Mouse (Mus musculus) adrenal gland, postnatal 10 days (tissue): ENCODE data around the gene Shroom1. TPM values are rescaled to one million over a fixed set of nuclear protein-coding genes. Genes with fewer than 3 reads are reported as not detected.

Experiments used
- DNase-seq: peaks from one replicate; pipeline ENCODE4 v3.0.0; 2021; ENCODE audit warnings: mixed read lengths
- total RNA-seq, 2 experiments: library from RNA; stranded (reverse); gene quantifications; 2 replicates each; pipeline ENCODE4 v1.2.3; 2021

Shroom1 gene
- total RNA-seq, 2 experiments from 2014 or later: 3.2 to 5.4 TPM

- no peak for DNase-seq
These were observed 10.8 kb upstream of the Shroom1 start for GRCm38 (mm10) chr11:53446183-53446582.

- DNase-seq: no peak
These were observed 9.0 kb upstream of the Shroom1 start for GRCm38 (mm10) chr11:53447996-53448395.

GRCm38 (mm10) chr11:53448529-53448928 is 8.5 kb upstream of the Shroom1 start:
- DNase-seq: peak; percentile 86

GRCm38 (mm10) chr11:53450070-53450705 is 6.8 kb upstream of the Shroom1 start:
- no peak for DNase-seq

GRCm38 (mm10) chr11:53451361-53451760 is 5.6 kb upstream of the Shroom1 start:
- DNase-seq: no peak

GRCm38 (mm10) chr11:53452396-53452795 is 4.6 kb upstream of the Shroom1 start:
- DNase-seq: peak; percentile 39

GRCm38 (mm10) chr11:53453031-53453430 is 4.0 kb upstream of the Shroom1 start:
- no peak for DNase-seq

- DNase-seq: peak; percentile 33
These were observed 458 bp downstream of the Shroom1 start for GRCm38 (mm10) chr11:53457372-53457954.

GRCm38 (mm10) chr11:53458996-53459395 is 2.0 kb downstream of the Shroom1 start:
- no peak for DNase-seq

- DNase-seq: no peak
These were observed 3.2 kb downstream of the Shroom1 start for GRCm38 (mm10) chr11:53460192-53460591.

- peak; percentile 41 for DNase-seq
These were observed 4.7 kb downstream of the Shroom1 start for GRCm38 (mm10) chr11:53461727-53462126.

GRCm38 (mm10) chr11:53463551-53464424 is 6.8 kb downstream of the Shroom1 start:
- peak; percentile 46 for DNase-seq

- DNase-seq: peak; percentile 89
These were observed 9.4 kb downstream of the Shroom1 start for GRCm38 (mm10) chr11:53466231-53466971.

- no peak for DNase-seq
These were observed 12.4 kb downstream of the Shroom1 start for GRCm38 (mm10) chr11:53469294-53469967.

- peak; percentile 93 for DNase-seq
These were observed 13.1 kb downstream of the Shroom1 start, which contains the start of gene Gm9837 for GRCm38 (mm10) chr11:53469968-53470695. TSS of gene Gm9837 (minus strand) at chr11:53470479.

GRCm38 (mm10) chr11:53472709-53473108 is 15.7 kb downstream of the Shroom1 start:
- no peak for DNase-seq

GRCm38 (mm10) chr11:53475620-53476019 is 18.6 kb downstream of the Shroom1 start:
- no peak for DNase-seq

GRCm38 (mm10) chr11:53477833-53478232 is 20.8 kb downstream of the Shroom1 start:
- no peak for DNase-seq

GRCm38 (mm10) chr11:53478383-53479170 is 21.6 kb downstream of the Shroom1 start:
- no peak for DNase-seq

GRCm38 (mm10) chr11:53479171-53479782 is 22.3 kb downstream of the Shroom1 start:
- peak; percentile 37 for DNase-seq
